Mouse (Mus musculus) layer of hippocampus, adult 9-10 months (tissue): Measurements from ENCODE around the gene Olfr1305.

Source experiments
- DNase-seq: peaks from one replicate; pipeline ENCODE4 v3.0.0; 2022; ENCODE audit warnings: low spot score

Gene Olfr1305

DNA sequence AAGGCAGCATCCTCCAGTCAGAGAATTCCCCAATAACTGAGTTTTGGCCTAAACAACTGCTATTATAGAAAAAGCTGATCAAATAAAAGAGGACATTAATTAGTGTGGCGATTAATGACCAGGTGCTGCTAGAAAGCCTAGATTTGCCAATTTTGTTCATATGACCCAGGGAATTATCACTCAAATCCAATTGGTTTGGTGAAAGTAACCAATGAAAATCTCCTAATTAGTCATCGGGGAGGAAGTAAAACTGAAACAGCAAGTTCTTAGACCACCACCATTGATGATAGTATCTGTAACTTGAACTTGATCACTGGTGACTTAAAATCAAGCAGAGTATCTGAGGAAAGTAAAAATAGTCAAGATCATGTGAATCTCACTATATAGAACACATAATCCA, at the start of gene Olfr1305:
Olfr1305 (minus strand) TSS at position 101 of the 400 bp plus-strand sequence.
- DNase-seq: no peak

DNA sequence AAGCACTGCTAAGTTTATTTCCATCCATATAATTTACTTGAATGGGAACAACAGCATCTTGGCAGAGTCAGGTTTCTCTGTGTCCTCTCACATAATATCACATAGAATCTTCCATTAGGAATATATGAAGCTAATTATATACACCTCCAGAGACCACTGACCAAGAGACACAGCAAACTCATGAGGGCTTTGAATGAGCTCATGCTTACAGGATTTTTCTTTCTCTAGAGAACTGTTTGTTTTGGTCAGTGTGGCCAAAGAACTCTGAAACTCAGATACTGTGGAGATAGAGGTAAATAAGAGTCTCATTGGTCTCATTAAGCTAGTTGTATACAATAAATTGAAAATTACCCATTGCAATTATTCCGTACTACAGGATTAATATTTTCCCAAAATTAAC, 39.2 kb upstream of the Olfr1305 start, which contains the start of gene Olfr1306:
Olfr1306 (minus strand) TSS at position 101 of the 400 bp plus-strand sequence.
- DNase-seq: no peak

- no peak for DNase-seq
These were observed 56.7 kb downstream of the Olfr1305 start, which contains the start of gene Olfr1303 for GRCm38 (mm10) chr2:111820240-111820639. Gene Olfr1303, minus strand, starts transcription at chr2:111820340.
